Mouse (Mus musculus) MEL (cell line): ENCODE data around the gene Wasf2.

Experiments
- ELF1 ChIP-seq: IDR thresholded peaks from 2 replicates; pipeline ENCODE4 v1.6.1; 2014; ENCODE audit warnings: low read depth, mild to moderate bottlenecking, inconsistent platforms, low read length, improper control_type of control experiment, moderate library complexity
- TBP ChIP-seq: IDR thresholded peaks from 2 replicates; pipeline ENCODE4 v1.8.0; 2011; ENCODE audit warnings: low read depth, low read length, improper control_type of control experiment
- TCF12 ChIP-seq: IDR thresholded peaks from 2 replicates; pipeline ENCODE4 v1.6.1; 2014; ENCODE audit warnings: low read depth, mild to moderate bottlenecking, inconsistent platforms, low read length, improper control_type of control experiment, moderate library complexity

DNA sequence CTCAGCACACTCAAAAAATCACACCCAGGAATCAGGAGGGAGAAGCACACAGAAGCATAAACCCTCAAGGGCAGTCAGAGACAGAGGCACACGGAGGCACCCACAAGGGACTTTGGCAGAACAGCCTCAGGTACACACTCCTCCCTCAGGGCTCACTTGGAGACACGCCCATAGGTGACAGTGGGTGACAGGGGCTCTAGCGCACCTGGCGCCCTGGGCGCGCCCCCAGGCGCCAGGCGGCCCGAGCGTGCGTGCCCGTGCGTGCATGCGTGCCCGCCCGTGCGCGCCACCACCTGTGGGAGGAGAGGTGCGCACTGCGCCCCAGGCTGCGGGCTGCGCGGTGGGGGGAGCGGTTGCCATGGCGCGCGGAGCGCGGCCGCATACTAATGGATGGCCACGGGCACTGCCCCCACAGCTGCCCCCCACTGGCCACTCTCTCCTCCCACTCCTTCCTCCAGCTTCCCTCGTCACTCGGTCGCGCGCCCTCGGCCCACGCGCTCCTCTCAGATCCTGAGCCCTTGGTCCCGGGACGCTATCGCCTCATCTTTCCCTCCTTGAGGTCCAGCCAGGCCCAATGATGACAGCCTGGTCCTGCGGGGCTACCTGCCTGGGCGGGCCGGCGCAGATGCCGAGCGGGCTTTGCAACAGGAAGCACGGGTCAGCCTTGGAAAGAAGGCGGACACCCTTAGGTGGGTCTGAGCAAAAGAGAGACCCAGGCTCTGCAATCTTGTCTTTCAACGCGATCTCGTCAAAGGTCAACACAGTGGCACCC lies 45.1 kb upstream of the Wasf2 start:
- TF ChIP-seq ELF1 = no peak
- no peak for TF ChIP-seq TBP
- TF ChIP-seq TCF12 = no peak
